Mouse (Mus musculus) heart, embryonic 16.5 days (tissue): ENCODE results near the gene Nek6. TPM values are rescaled to one million over a fixed set of nuclear protein-coding genes. Genes with fewer than 3 reads are reported as not detected.
A peak's percentile ranks its signal among the peaks of the same experiment; 100 is the strongest.

Experiments
- ATAC-seq: fragments of 200-750 bp; cut with Nextera tagmentation; replicated peaks from 2 replicates; pipeline ENCODE4 v1.8.0; 2017; ENCODE audit warnings: moderate number of reproducible peaks; ENCODE audit not compliant: insufficient read depth, low FRiP score; ENCODE audit errors: extremely low read depth
- H3K27ac ChIP-seq: fragments of 300-500 bp; sonication (generic); 2 replicates; pipeline ENCODE4 v1.5.1; 2014; ENCODE audit warnings: mild to moderate bottlenecking, low read length, control low read depth, moderate library complexity
- H3K27me3 ChIP-seq: fragments of 300-500 bp; sonication (generic); 2 replicates; pipeline ENCODE4 v1.6.1; 2014; ENCODE audit warnings: low read length, mixed read lengths; ENCODE audit not compliant: control insufficient read depth, insufficient read depth
- H3K36me3 ChIP-seq: fragments of 300-500 bp; sonication (generic); 2 replicates; pipeline ENCODE4 v1.6.1; 2014; ENCODE audit not compliant: control insufficient read depth, insufficient read depth
- H3K4me1 ChIP-seq: fragments of 300-500 bp; sonication (generic); 2 replicates; pipeline ENCODE4 v1.6.1; 2014; ENCODE audit warnings: low read length, mixed read lengths; ENCODE audit not compliant: control insufficient read depth, insufficient read depth
- H3K4me2 ChIP-seq: fragments of 300-500 bp; sonication (generic); 2 replicates; pipeline ENCODE4 v1.6.1; 2014; ENCODE audit warnings: low read depth, mild to moderate bottlenecking, control low read depth, low read length
- H3K4me3 ChIP-seq: fragments of 300-500 bp; sonication (generic); 2 replicates; pipeline ENCODE4 v1.5.1; 2014; ENCODE audit warnings: mild to moderate bottlenecking, control low read depth, low read length
- H3K9ac ChIP-seq: fragments of 300-500 bp; sonication (generic); 2 replicates; pipeline ENCODE4 v1.6.1; 2014; ENCODE audit warnings: low read length, control low read depth
- H3K9me3 ChIP-seq: fragments of 300-500 bp; sonication (generic); replicated peaks from 2 replicates; pipeline ENCODE4 v1.6.1; 2016; ENCODE audit warnings: low read length; ENCODE audit not compliant: control insufficient read depth
- WGBS: fragments of 180-500 bp; shearing (Covaris S2); extraction: QIAGEN DNeasy Blood & Tissue Kit; methylation state at CpG from one replicate; pipeline ENCODE4 v1.1.7; 2014; 5-methylcytosine and 5-hydroxymethylcytosine counted together
- polyA plus RNA-seq: library from polyadenylated mRNA; unstranded; fragments of >200 nt; fragmentation: Nextera tagmentation; extraction: Ambion mirVana; gene quantifications from 2 replicates; pipeline ENCODE4 v1.2.1, GENCODE M21; 2015

Gene Nek6
- polyA plus RNA-seq, result 66.2 and 67.9 TPM in 2 replicates

DNA sequence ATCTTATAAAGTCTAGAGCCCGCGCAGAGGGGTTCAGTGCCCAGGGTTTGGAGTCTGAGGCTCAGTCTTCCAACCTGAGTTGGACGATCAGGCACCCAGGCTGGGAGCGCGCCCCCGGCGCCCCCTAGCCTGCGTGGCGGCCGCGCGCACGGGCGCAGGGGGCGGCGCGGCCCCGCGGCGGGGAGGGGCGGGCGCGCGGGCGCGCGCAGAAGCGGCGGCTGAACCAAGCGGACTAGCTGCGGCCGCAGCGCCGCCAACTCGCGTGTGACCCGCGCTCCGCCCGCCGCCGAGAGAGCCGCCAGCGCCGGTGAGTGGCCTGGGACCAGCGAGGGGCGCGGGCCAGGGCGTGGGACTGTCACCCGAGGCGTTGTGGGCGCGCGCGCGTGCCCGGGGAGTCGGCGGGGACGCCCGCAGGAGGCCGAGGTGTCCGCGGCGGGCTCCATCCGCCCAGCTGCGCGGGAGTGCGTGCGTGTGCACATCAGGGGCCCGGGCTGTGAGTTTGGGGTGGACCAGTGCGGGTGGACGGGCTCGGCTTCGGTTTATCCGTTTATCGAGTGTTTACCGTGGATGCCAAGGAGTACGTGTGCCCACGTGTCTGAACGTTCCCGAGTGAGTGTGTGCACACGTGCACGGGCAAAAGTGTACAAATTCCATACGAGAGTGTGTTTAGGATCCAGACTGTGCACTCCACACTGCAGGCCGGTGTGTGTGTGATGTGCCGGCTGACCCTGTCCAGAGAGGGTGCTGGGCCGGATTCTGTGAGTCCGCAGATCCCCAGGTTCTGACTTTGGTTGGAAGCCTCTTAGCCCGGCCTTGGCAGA, at the start of gene Nek6:
Gene Nek6, plus strand, starts transcription at position 157 of the 821 bp plus-strand sequence.
- Histone ChIP-seq H3K9me3 (no peaks in the 10 kb centered on the region), H3K36me3 (no peaks in the 10 kb centered on the region), H3K9ac (peak within 1 kb of the TSS; percentile 95), H3K4me1 (peaks cover 21% of the 10 kb centered on the region), H3K4me2 (peak within 1 kb of the TSS; percentile 66), H3K4me3 (peak within 1 kb of the TSS; percentile 82), H3K27ac (peak within 1 kb of the TSS; percentile 89), H3K27me3 (no peaks in the 10 kb centered on the region)
- peak; percentile 81 for ATAC-seq
- WGBS, result 1% methylated on average over 82 of the region's 90 CpGs

DNA sequence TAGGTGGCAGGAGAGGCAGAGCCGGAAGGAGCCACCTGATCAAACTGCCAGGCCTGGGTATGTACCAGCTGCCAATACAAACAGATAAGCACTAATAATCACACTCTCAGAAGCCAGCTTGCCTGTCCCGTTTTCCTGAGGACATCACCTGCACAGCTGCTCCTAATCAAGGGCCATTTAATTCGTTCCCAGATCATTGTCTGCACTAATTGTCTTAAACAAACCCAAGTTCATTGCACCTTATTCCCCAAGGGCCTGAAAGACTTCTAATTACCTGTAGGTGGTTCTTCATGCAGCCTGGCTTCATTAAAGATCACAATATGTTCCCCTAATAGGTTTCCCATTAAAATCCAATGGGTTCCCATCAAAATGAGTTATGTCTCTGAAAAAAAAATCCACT, 49.1 kb upstream of the Nek6 start:
- peaks cover 10% of the 10 kb centered on the region for H3K4me1 ChIP-seq
- no peak for ATAC-seq
- no peak overlapping the region for H3K27ac ChIP-seq
- no peaks in the 10 kb centered on the region for H3K9me3 ChIP-seq
- no peak overlapping the region for H3K4me2 ChIP-seq
- no peak overlapping the region for H3K4me3 ChIP-seq
- WGBS, result 68% methylated on average over 3 of the region's 3 CpGs
- H3K36me3 ChIP-seq, result no peaks in the 10 kb centered on the region
- H3K9ac ChIP-seq, result no peak overlapping the region
- peaks cover 2% of the 10 kb centered on the region; the same call in 1 of the 2 replicates for H3K27me3 ChIP-seq

DNA sequence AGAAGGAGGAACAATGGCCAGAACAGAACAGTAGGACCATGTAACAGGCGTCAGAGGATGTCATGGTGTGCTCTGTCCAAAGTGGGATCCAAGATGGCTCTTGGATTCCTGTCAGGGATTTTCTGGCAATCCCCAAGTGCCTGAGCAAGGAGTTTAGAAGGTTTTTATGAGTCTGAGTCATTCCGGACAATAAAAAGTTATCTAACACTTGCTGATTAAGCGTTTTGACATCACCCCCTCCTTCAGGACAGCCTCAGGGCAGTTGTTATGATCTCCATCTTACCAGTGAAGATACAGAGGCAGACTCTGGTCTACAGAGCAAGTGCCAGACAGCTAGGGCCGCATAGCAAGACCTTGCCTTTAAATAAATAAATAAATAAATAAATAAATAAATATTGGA, 42.6 kb upstream of the Nek6 start:
- Histone ChIP-seq H3K9ac (no peak overlapping the region), H3K27me3 (no peaks in the 10 kb centered on the region), H3K4me1 (0 out of 2 replicates have a peak, but pooled peaks cover 4% of the 10 kb centered on the region), H3K27ac (no peak overlapping the region), H3K4me3 (no peak overlapping the region), H3K4me2 (no peak overlapping the region), H3K9me3 (no peaks in the 10 kb centered on the region), H3K36me3 (no peaks in the 10 kb centered on the region)
- 77% methylated on average over 4 of the region's 4 CpGs for WGBS
- ATAC-seq, result no peak

DNA sequence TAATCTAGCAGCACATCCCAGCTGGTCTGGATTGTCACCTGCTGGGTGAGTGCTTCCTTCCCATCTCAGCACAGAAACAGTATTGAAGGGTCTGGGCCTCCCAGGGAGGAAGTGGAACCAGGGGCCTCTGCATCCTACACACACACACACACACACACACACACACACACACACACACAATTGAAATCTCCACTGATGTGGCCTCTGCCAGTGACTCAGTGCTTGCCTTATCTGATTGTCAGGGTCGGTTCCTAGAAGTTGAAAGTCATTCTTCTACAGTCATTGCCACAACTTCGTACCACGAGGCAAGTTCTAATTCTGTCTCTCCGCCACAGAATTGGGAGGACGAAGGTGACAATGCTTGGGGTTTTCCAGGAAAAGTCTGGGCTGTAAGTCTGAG, 39.7 kb upstream of the Nek6 start:
- 49% methylated on average over 5 of the region's 5 CpGs for WGBS
- H3K4me1 ChIP-seq, result 0 out of 2 replicates have a peak, but pooled peaks cover 4% of the 10 kb centered on the region
- ATAC-seq, result peak; percentile 65
- H3K27me3 ChIP-seq, result no peaks in the 10 kb centered on the region
- no peak overlapping the region for H3K9ac ChIP-seq
- H3K4me2 ChIP-seq, result no peak overlapping the region
- H3K36me3 ChIP-seq, result no peaks in the 10 kb centered on the region
- H3K4me3 ChIP-seq, result no peak overlapping the region
- no peaks in the 10 kb centered on the region for H3K9me3 ChIP-seq
- no peak overlapping the region for H3K27ac ChIP-seq

DNA sequence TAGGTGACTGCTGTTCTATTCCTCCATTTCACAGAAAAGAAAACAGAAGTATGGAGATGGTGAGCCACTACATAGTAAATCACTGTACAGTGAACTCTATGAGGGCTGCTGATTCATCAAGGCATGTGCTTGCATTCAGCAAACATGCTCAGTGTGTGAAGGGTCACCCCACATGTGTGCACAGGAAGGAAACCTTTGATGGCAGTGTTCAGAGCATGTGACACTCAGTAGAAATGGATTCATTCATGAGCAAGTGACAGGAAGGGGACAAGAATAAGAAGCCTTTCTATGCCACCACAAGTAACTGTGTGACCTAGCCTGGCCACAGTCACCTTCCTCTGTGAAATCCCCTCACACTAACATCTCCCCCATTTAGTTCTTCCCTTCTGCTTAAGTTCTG, 38.6 kb upstream of the Nek6 start:
- Histone ChIP-seq H3K9me3 (no peaks in the 10 kb centered on the region), H3K4me1 (0 out of 2 replicates have a peak, but pooled peaks cover 4% of the 10 kb centered on the region), H3K9ac (no peak overlapping the region), H3K4me2 (no peak overlapping the region), H3K36me3 (no peaks in the 10 kb centered on the region), H3K27ac (no peak overlapping the region), H3K4me3 (no peak overlapping the region), H3K27me3 (no peaks in the 10 kb centered on the region)
- ATAC-seq, result no peak

DNA sequence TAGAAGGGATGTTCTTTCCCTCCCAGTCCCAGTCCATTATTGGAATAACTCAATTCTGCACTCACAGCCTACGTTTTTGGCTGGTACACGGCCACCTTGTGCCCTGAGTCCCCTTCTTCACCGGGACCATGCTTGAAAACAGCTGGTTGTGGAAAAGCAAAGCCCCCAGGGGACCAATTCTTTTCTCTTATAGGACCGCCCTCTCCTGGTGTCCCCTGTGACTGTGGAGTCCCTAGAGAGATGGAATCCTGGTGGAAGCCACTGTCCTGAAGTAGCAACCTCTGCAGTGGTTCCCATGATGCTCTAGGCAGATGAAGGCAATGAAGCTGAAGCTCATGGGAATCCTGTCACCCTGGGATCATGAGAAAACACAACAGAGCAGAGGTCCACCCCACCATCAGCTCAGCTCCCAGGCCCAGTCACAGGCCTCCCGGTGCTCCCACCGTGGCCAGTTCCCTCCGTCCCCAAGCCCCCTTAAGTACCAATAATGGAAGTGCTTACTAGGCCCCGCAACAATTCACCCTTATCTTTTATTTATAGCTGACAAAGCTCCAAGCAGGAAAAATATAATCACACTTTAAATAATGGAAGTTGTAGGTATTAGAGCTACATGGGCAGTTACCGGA, 34.5 kb upstream of the Nek6 start:
- H3K4me2 ChIP-seq, result no peak overlapping the region
- H3K27ac ChIP-seq, result no peak overlapping the region
- H3K9me3 ChIP-seq, result no peaks in the 10 kb centered on the region
- no peaks in the 10 kb centered on the region for H3K27me3 ChIP-seq
- no peak for ATAC-seq
- no peak overlapping the region for H3K4me3 ChIP-seq
- H3K36me3 ChIP-seq, result no peaks in the 10 kb centered on the region
- 0 out of 2 replicates have a peak, but pooled peaks cover 4% of the 10 kb centered on the region for H3K4me1 ChIP-seq
- no peak overlapping the region for H3K9ac ChIP-seq
- WGBS, result 76% methylated on average over 9 of the region's 9 CpGs

DNA sequence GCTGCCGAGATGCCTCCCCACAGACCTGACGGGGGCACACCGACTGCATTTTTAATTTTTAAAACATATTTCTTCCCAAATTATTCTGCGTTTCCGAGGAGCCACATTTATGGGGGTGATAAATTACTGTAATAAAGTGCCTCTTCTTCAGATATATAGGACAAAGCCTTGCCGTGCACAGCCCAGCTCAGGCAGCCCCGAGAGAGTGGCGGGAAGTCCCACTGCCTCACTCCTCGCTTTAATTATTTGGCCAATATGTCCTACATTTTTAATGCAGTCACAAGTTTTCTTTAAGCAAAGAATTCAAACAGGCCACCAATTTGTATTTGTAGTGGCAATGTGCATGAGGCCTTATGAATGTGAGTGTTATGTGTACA, 34.0 kb upstream of the Nek6 start:
- Histone ChIP-seq H3K4me3 (no peak overlapping the region), H3K9me3 (no peaks in the 10 kb centered on the region), H3K4me2 (no peak overlapping the region), H3K27ac (no peak overlapping the region), H3K4me1 (no peaks in the 10 kb centered on the region), H3K27me3 (no peaks in the 10 kb centered on the region), H3K36me3 (no peaks in the 10 kb centered on the region), H3K9ac (no peak overlapping the region)
- 87% methylated on average over 9 of the region's 9 CpGs for WGBS
- ATAC-seq, result no peak

DNA sequence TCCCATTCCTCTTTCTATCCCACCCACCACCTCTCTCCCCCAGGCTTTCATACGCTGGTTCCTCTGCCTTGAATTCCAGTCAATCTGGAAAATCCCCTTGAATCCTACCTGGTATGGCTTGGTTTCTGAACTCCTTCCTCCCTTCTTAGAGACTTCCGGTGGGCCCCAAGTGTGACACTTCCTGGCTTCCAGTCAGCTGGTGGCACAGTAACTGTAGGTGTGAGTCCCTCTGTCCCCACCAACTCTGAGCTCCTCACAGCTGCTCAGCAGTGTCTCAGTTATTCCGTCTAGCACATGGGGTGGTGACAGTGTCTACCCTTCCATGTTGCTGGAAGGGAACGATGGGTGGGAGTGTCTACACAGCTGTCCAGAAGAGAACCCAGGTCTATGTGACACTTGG, 32.8 kb upstream of the Nek6 start:
- Histone ChIP-seq H3K27me3 (no peaks in the 10 kb centered on the region), H3K4me2 (no peak overlapping the region), H3K9ac (no peak overlapping the region), H3K36me3 (no peaks in the 10 kb centered on the region), H3K4me3 (no peak overlapping the region), H3K9me3 (no peaks in the 10 kb centered on the region), H3K4me1 (no peaks in the 10 kb centered on the region), H3K27ac (no peak overlapping the region)
- 73% methylated on average over 4 of the region's 4 CpGs for WGBS
- ATAC-seq, result no peak

DNA sequence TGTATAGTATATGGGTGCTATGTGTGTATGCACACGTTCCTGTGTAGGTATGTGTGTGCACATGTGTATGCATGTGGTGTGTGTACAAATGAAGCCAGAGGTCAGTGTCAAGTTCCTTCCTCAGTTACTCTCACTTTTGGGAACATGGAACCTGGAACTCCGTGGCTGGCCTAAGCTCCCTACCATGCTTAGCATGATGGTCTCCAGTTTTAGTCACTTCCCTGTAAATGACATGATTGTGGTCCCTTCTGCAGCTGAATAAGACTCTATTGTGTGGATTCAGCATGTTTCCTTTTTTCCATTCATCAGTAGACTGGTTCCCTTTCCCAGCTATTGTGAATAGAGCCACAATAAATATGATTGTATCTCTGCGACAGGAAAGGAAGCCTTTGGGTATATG, 31.9 kb upstream of the Nek6 start:
- no peaks in the 10 kb centered on the region for H3K9me3 ChIP-seq
- H3K36me3 ChIP-seq, result no peaks in the 10 kb centered on the region
- ATAC-seq, result no peak
- no peak overlapping the region for H3K4me3 ChIP-seq
- peaks cover 7% of the 10 kb centered on the region for H3K4me1 ChIP-seq
- 0 out of 2 replicates have a peak overlapping the region, but pooled peaks have one; percentile 2 for H3K27ac ChIP-seq
- H3K4me2 ChIP-seq, result no peak overlapping the region
- no peaks in the 10 kb centered on the region for H3K27me3 ChIP-seq
- no peak overlapping the region for H3K9ac ChIP-seq
- WGBS, result 59% methylated on average over 3 of the region's 3 CpGs
